Mouse (Mus musculus) midbrain, embryonic 15.5 days (tissue): Measurements from ENCODE around the gene Cd300c. TPM values are rescaled to one million over a fixed set of nuclear protein-coding genes. Genes with fewer than 3 reads are reported as not detected.
"Not testable (repeated sequence)": the region's sequence is repeated elsewhere in the genome, so short reads cannot be mapped to it uniquely, and the experiment has no call there.

Experiments used
- ATAC-seq: fragments of 200-750 bp; cut with Nextera tagmentation; replicated peaks from 2 replicates; pipeline ENCODE4 v1.8.0; 2017; ENCODE audit warnings: moderate TSS enrichment
- H3K27ac ChIP-seq: fragments of 300-500 bp; sonication (generic); 2 replicates; pipeline ENCODE4 v1.5.1; 2015; ENCODE audit warnings: mild to moderate bottlenecking, inconsistent platforms
- H3K27me3 ChIP-seq: fragments of 300-500 bp; sonication (generic); replicated peaks from 2 replicates; pipeline ENCODE4 v1.6.1; 2015; ENCODE audit warnings: inconsistent platforms
- H3K36me3 ChIP-seq: fragments of 300-500 bp; sonication (generic); replicated peaks from 2 replicates; pipeline ENCODE4 v1.6.1; 2015; ENCODE audit warnings: inconsistent platforms
- H3K4me1 ChIP-seq: fragments of 300-500 bp; sonication (generic); 2 replicates; pipeline ENCODE4 v1.6.1; 2015; ENCODE audit warnings: inconsistent platforms
- H3K4me2 ChIP-seq: fragments of 300-500 bp; sonication (generic); 2 replicates; pipeline ENCODE4 v1.6.1; 2015; ENCODE audit warnings: inconsistent platforms, mild to moderate bottlenecking, moderate library complexity
- H3K4me3 ChIP-seq: fragments of 300-500 bp; sonication (generic); 2 replicates; pipeline ENCODE4 v1.5.1; 2015; ENCODE audit warnings: mild to moderate bottlenecking, inconsistent platforms
- H3K9ac ChIP-seq: fragments of 300-500 bp; sonication (generic); 2 replicates; pipeline ENCODE4 v1.6.1; 2015; ENCODE audit warnings: mild to moderate bottlenecking, inconsistent platforms
- H3K9me3 ChIP-seq: fragments of 300-500 bp; sonication (generic); 2 replicates; pipeline ENCODE4 v1.6.1; 2016; ENCODE audit warnings: inconsistent platforms
- WGBS: fragments of 180-500 bp; shearing (Covaris S2); methylation state at CpG from one replicate; pipeline ENCODE4 v1.1.7; 2015; ENCODE audit warnings: mixed read lengths; 5-methylcytosine and 5-hydroxymethylcytosine counted together
- polyA plus RNA-seq: library from polyadenylated mRNA; unstranded; fragments of >200 nt; fragmentation: Nextera tagmentation; extraction: Ambion mirVana; gene quantifications from 2 replicates; pipeline ENCODE4 v1.2.1, GENCODE M21; 2015

Cd300c gene
- polyA plus RNA-seq, 1 experiment from 2014 or later: not detected

- WGBS: 75% methylated on average over 4 of the region's 4 CpGs
- H3K27me3 ChIP-seq: no peaks in the 10 kb centered on the region
- no peaks in the 10 kb centered on the region for H3K4me1 ChIP-seq
- no peaks in the 10 kb centered on the region for H3K9me3 ChIP-seq
- no peak overlapping the region for H3K9ac ChIP-seq
- H3K4me3 ChIP-seq: no peak overlapping the region
- H3K4me2 ChIP-seq: no peak overlapping the region
- no peak overlapping the region for H3K27ac ChIP-seq
- ATAC-seq: no peak
- H3K36me3 ChIP-seq: no peaks in the 10 kb centered on the region
These were observed 45.0 kb downstream of the Cd300c start for GRCm38 (mm10) chr11:114923961-114924360.

GRCm38 (mm10) chr11:114922439-114922838, 46.5 kb downstream of the Cd300c start:
- Histone ChIP-seq H3K4me1 (no peaks in the 10 kb centered on the region), H3K9ac (no peak overlapping the region), H3K36me3 (no peaks in the 10 kb centered on the region), H3K27me3 (no peaks in the 10 kb centered on the region), H3K4me2 (no peak overlapping the region), H3K4me3 (no peak overlapping the region), H3K9me3 (no peaks in the 10 kb centered on the region), H3K27ac (no peak overlapping the region)
- 76% methylated on average over 4 of the region's 4 CpGs for WGBS
- no peak for ATAC-seq

GRCm38 (mm10) chr11:114917120-114917519, 51.8 kb downstream of the Cd300c start:
- H3K9ac ChIP-seq: no peak overlapping the region
- no peak overlapping the region for H3K4me2 ChIP-seq
- no peaks in the 10 kb centered on the region for H3K9me3 ChIP-seq
- WGBS: 89% methylated on average over 6 of the region's 6 CpGs
- ATAC-seq: no peak
- no peaks in the 10 kb centered on the region for H3K36me3 ChIP-seq
- H3K4me3 ChIP-seq: no peak overlapping the region
- H3K27me3 ChIP-seq: peaks cover 10% of the 10 kb centered on the region; the same call in 1 of the 2 replicates
- H3K4me1 ChIP-seq: no peaks in the 10 kb centered on the region
- no peak overlapping the region for H3K27ac ChIP-seq

- WGBS: 64% methylated on average over 7 of the region's 7 CpGs
These were observed 54.0 kb downstream of the Cd300c start for GRCm38 (mm10) chr11:114914978-114915377.

GRCm38 (mm10) chr11:114912847-114913246, 56.1 kb downstream of the Cd300c start:
- no peak overlapping the region for H3K9ac ChIP-seq
- no peak overlapping the region for H3K27ac ChIP-seq
- no peak overlapping the region for H3K4me2 ChIP-seq
- H3K4me3 ChIP-seq: no peak overlapping the region
- no peaks in the 10 kb centered on the region for H3K36me3 ChIP-seq
- no peaks in the 10 kb centered on the region for H3K9me3 ChIP-seq
- ATAC-seq: no peak
- H3K4me1 ChIP-seq: no peaks in the 10 kb centered on the region
- H3K27me3 ChIP-seq: peaks cover 10% of the 10 kb centered on the region; the same call in 1 of the 2 replicates
- WGBS: 18% methylated on average over 9 of the region's 9 CpGs

More at GRCm38 (mm10) chr11:114914978-114915377, 54.0 kb downstream of the Cd300c start:
- no peak overlapping the region for H3K4me2 ChIP-seq
- H3K9me3 ChIP-seq: no peaks in the 10 kb centered on the region
- H3K4me3 ChIP-seq: no peak overlapping the region
- H3K9ac ChIP-seq: no peak overlapping the region
- H3K27me3 ChIP-seq: peaks cover 10% of the 10 kb centered on the region; the same call in 1 of the 2 replicates
- no peaks in the 10 kb centered on the region for H3K4me1 ChIP-seq
- ATAC-seq: no peak
- no peaks in the 10 kb centered on the region for H3K36me3 ChIP-seq
- H3K27ac ChIP-seq: no peak overlapping the region

- WGBS: 42% methylated on average over 3 of the region's 3 CpGs
- not testable (repeated sequence) for H3K9ac ChIP-seq, H3K9me3 ChIP-seq, H3K4me2 ChIP-seq, ATAC-seq, H3K27ac ChIP-seq, H3K4me3 ChIP-seq, H3K27me3 ChIP-seq, H3K4me1 ChIP-seq, H3K36me3 ChIP-seq
These were observed 59.4 kb downstream of the Cd300c start for GRCm38 (mm10) chr11:114909538-114909937.

- Histone ChIP-seq H3K36me3 (no peaks in the 10 kb centered on the region), H3K4me3 (no peak overlapping the region), H3K27me3 (no peaks in the 10 kb centered on the region), H3K27ac (no peak overlapping the region), H3K4me2 (no peak overlapping the region), H3K9me3 (no peaks in the 10 kb centered on the region), H3K9ac (no peak overlapping the region), H3K4me1 (no peaks in the 10 kb centered on the region)
- no peak for ATAC-seq
- 58% methylated on average over 4 of the region's 4 CpGs for WGBS
These were observed 60.9 kb downstream of the Cd300c start for GRCm38 (mm10) chr11:114908086-114908485.

GRCm38 (mm10) chr11:114907567-114907966, 61.4 kb downstream of the Cd300c start:
- H3K4me3 ChIP-seq: no peak overlapping the region

More at GRCm38 (mm10) chr11:114907567-114907966, 61.4 kb downstream of the Cd300c start:
- Histone ChIP-seq H3K27ac (no peak overlapping the region), H3K9ac (no peak overlapping the region), H3K9me3 (no peaks in the 10 kb centered on the region), H3K27me3 (no peaks in the 10 kb centered on the region), H3K4me1 (no peaks in the 10 kb centered on the region), H3K4me2 (no peak overlapping the region), H3K36me3 (no peaks in the 10 kb centered on the region)
- 77% methylated on average over 4 of the region's 4 CpGs for WGBS
- no peak for ATAC-seq

Other genes with a start within 250 kb of the Cd300c start
- gene Dnaic2, start 241.7 kb downstream of the Cd300c start, polyA plus RNA-seq: 3.0 and 3.4 TPM in 2 replicates
- 0.40 and 0.46 TPM in 2 replicates for gene Kif19a, start 203.8 kb downstream of the Cd300c start, polyA plus RNA-seq
- 21.4 and 28.4 TPM in 2 replicates for gene Btbd17, start 173.2 kb downstream of the Cd300c start, polyA plus RNA-seq
- not detected in 2 replicates for gene Gpr142, start 170.2 kb downstream of the Cd300c start, polyA plus RNA-seq
- gene Gprc5c, start 118.0 kb downstream of the Cd300c start, polyA plus RNA-seq: 9.3 and 9.4 TPM in 2 replicates
- gene Cd300a, start 79.1 kb downstream of the Cd300c start, polyA plus RNA-seq: 0.86 and 0.94 TPM in 2 replicates
- gene Cd300lb, start 34.8 kb downstream of the Cd300c start, polyA plus RNA-seq: 0.14 TPM in 1 of 2 replicates, not detected in the other
- gene Cd300ld, start 20.8 kb upstream of the Cd300c start, polyA plus RNA-seq: 0.06 and 0.15 TPM in 2 replicates
- gene Cd300c2, start 32.7 kb upstream of the Cd300c start, polyA plus RNA-seq: 1.2 and 1.3 TPM in 2 replicates
- 0.36 TPM in 1 of 2 replicates, not detected in the other for gene Cd300ld2, start 47.0 kb upstream of the Cd300c start, polyA plus RNA-seq
- gene Cd300ld4, start 57.9 kb upstream of the Cd300c start, polyA plus RNA-seq: not detected in 2 replicates
- not detected in 2 replicates for gene Cd300ld5, start 68.6 kb upstream of the Cd300c start, polyA plus RNA-seq
- gene Cd300ld3, start 79.3 kb upstream of the Cd300c start, polyA plus RNA-seq: not detected in 2 replicates
- gene Cd300e, start 93.0 kb upstream of the Cd300c start, polyA plus RNA-seq: not detected in 2 replicates
- gene Rab37, start 122.3 kb upstream of the Cd300c start, polyA plus RNA-seq: 0.49 and 1.1 TPM in 2 replicates
- gene Cd300lf, start 164.8 kb upstream of the Cd300c start, polyA plus RNA-seq: 0.20 and 0.27 TPM in 2 replicates
- 46.4 and 54.6 TPM in 2 replicates for gene Slc9a3r1, start 194.2 kb upstream of the Cd300c start, polyA plus RNA-seq
- 12.6 and 15.3 TPM in 2 replicates for gene Tmem104, start 218.3 kb upstream of the Cd300c start, polyA plus RNA-seq
- gene Nat9, start 218.7 kb upstream of the Cd300c start, polyA plus RNA-seq: 22.5 and 25.5 TPM in 2 replicates